Mouse (Mus musculus) gastrocnemius, adult 18-20 months (tissue): Measurements from ENCODE around the gene Ankrd28. TPM values are rescaled to one million over a fixed set of nuclear protein-coding genes. Genes with fewer than 3 reads are reported as not detected.

ENCODE experiments used
- DNase-seq: peaks from one replicate; pipeline ENCODE4 v3.0.0; 2021; ENCODE audit warnings: low spot score
- total RNA-seq, 2 experiments: library from RNA; stranded (reverse); gene quantifications; 2 replicates each; pipeline ENCODE4 v1.2.3; 2021

Gene Ankrd28
- total RNA-seq, 2 experiments from 2014 or later: 44.7 to 55.8 TPM

DNA sequence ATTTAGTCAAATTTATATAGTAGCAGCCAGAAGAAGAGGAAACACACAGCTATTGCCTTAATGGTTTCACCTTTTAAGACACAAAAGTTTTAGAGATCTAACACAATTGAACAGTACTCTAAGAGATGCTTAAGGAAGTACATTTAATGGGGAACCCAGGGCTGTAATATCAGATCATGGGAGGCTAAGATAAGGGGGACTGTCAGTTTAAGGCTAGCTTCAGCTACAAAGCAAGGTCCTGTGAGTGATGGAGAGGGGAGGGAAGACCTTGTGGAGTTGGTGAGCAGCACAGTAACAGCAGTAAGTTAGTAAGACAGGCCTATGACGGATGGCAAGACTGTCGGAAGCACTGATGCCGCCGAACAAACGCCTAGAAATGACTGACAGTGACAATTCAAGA is 113.1 kb downstream of the Ankrd28 start:
- DNase-seq: no peak

DNA sequence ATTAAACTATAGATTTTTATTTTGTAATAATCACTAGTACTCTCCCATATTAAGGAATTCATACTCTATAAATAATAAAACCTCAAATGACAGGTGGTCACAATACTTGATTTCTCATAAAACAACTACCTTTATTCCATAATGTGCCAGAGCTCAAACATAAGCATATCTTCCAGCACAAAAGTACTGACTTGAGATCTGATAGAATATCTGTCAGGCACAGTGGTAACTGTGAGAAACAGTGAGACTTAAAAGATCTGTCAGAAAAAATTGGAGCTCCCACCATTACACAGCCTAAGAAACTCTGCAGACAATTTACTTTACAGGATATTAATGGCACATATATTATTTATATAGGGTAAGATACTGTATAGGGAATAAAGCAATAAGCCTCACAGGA is 114.8 kb downstream of the Ankrd28 start:
- no peak for DNase-seq

DNA sequence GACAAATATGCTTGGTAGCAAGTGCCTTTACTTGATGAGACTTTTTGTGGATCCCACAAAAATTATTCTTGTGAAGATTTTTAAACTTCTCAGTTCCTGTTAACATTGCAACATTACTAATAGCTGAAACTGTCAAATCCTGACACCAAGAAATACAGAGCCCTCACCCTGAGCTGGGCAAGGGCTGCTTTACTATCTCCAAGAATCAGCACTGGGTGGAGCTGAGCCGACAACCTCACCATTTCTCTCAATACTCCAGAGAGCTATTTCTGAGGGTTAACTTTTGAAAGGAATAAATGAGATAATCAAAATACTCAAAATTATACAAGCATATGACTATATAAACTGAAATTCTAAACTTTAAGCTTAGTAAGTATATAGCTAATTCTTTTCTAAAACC is 121.1 kb downstream of the Ankrd28 start:
- no peak for DNase-seq

DNA sequence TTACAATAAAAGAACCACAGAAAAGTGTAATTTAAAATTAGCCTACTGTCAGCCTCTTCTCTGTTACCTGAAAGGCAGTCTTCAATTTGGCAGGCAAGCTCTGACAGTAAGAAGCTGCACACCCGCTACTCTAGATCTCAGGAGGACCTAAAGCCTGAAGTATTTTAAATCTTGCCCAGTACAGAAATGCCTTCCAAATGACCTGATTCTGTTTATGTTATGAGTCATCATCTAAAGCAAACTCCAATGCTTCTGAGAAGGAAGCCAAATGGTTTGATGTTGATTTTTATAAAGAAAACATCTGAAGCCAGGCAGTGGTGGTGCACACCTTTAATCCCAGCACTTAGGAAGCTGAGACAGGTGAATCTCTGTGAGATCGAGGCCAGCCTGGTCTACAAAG is 130.1 kb downstream of the Ankrd28 start:
- DNase-seq: no peak

DNA sequence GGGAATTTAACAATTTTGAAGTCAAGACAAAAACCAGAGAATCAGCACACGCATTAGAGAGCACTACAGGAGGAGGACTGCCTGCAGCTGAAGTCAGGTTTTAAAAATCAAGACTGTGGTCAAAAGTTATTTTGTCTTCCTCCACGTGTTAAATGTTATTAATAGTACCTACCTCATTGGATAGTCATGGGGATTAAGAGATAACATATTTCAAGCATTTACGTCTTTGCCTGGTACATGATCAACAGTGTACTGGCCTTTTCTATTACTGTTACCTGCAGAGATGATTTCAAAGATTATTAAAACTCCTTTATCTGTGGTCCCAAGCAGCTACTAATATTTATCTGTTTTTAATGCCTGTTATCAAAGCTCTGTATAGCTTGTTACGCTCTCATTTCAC is 132.7 kb downstream of the Ankrd28 start:
- DNase-seq: no peak

DNA sequence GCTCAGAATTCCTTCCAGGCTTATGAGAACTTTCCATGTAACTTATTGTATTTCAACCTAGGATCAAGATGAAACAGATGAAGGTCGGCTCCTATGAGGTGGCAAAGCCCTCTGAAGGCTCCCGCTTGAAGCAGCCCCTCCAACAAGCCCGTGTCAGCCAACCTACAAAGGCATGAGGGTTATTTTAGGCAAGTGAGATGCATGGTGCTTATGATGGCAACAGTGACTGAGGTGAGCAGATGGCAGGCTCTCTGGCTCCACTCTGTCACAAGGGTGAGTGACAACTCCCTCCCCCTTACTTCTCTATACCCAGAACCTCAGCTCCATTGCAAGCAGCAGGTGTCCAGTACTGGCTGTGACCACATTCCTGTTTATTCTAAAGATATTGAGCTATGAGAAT is 133.1 kb downstream of the Ankrd28 start:
- DNase-seq: peak; percentile 9

DNA sequence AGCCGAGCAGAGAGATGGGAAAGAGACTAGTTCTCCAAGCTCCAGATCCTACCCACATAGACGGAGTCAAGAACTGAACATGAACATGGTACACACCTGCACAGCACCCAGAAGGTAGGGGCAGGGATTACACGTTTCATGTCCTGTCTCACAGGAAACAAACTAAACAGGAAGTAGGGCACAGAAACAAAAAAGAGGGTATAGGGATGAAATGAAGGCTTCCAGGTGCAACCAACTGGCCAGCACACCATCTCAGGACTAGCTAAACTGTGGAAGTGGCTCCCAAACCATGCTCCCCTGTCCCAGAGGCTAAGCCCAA is 133.5 kb downstream of the Ankrd28 start:
- DNase-seq: no peak

DNA sequence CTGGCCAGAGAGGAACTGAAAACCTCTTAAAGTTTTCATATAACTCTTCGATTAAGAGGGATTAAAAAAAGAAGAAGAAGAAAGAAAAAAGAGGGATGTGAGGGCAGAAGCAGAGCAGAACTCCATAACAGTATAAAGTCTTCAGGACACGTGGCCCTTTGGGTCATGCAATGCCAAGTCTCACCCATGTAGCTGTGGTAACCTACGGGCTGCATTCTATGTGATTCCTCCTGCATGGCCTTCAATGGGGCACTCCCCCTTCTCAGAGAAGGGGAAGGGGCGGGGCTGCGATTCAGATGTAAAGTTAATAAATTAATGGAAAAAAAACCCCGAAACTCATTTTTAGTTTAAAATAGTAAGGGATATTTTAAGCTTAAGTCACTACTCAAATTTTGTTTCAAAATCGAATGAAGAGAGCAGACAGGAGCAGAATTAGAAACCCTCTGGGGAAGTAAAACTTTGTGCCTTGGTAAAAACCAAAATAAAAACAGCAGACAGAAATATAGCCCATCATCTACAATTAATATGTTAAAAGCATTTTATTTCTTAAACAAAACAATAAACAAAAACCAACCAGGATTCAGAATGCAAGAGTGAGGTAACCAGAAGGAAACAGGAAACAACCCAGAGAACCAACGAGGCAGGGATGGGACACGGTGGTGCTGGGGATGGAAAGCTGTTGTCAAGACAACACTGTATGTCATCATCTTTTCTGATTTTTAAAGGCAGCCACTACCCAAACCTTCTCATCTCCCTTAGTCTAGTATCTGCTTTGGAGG is 134.1 kb downstream of the Ankrd28 start:
- no peak for DNase-seq

DNA sequence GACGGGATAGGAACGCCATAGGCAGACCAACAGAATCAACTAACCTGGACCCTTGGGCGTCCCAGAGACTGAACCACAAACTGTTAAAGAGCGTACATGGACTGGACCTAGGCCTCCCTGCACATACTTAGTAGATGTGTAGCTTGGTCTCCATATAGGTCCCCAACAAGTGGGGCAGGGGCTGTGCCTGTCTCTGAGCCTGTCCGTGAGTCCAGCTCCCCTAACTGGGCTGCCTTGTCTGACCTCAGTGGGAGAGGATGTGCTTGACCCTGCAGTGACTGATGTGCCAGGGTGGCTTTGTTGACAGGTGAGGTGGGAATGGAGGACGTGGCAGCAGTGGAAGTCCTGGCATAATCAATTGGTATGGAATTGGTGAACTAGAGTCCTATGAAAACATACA is 137.9 kb downstream of the Ankrd28 start:
- no peak for DNase-seq

DNA sequence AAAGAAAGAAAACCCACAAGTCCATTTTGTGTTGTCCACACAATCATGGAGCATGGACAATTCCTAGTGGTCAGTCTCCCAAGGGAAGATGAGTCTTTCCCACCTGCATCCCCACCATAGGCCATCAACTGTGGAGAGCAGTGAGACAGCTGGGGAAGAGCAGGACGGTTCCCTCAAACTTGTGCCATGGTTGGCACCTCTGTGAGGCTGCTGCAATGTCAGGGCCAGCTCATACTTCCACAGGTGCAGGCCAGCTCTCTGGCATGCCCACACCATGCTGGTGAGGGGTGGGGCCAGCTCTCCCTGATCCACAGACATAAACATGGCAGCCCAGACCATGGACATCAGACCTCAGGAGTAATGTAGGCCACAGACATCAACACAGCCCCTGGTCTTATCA is 144.2 kb downstream of the Ankrd28 start:
- DNase-seq: no peak

DNA sequence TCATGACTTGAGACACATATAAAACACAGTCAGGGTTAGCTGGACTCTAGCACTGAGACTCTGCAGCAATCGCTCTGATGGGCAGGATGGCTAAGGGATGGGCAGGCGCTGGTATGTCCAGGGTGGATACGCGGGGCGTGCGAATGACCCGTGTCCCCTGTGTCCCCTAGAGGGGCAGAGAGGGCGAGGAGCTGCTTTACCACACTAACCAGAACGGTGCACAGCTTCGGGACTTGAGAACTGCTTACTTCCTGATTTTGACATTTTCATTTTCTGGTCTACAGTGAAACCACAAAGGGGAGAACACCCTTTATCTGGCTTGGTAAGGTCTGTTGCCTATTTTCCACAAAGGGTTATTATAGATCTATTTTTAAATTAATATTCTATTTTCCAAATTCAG is 144.8 kb downstream of the Ankrd28 start:
- DNase-seq: no peak

DNA sequence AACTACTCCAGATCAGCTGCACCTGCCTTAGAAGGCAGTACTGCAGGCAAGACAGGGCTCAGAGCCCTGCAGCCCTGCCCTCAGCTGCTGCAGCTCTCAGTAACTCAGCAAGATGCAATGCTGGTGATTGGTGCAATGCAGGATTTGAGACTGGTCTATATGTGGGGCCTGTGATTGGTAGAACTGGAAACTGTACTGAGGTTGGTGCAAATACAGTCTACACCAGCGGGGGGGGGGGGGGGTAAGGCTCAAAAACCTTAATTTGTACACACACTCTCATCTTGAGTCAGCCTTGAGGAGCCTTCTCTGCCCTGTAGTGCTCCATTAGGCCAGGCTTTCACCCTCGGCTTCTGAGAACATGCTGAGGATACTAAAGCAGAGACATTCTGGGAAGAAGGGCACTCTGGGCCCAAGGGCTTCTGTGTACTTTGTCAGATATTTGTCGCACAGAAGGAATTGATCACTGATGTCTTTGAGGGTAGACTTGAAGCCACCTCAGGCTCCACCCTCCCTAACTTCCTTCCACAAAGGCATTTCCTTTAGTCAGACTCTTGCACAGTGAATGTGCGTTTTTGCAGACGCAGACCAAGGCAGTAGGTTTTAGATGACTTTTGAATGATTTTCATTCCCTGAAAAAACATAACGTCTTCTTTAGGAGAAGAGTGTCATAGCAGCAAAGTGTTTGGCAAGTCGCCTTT is 146.0 kb downstream of the Ankrd28 start:
- DNase-seq: no peak

DNA sequence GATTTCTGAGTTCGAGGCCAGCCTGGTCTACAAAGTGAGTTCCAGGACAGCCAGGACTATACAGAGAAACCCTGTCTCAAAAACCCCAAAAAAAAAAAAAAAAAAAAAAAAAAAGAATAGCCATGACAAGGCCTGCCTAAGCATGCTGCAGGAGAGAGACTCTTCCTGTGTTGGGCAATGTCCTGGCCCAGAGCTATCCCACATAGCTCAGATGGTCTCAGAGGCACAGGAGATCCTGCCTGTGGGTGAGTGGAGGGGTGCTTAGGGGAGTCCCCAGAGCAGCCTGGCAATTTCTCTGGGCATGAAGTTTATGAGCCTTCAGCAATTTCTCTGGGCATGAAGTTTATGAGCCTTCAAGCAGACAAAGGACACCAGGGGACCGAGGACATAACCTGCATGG is 146.8 kb downstream of the Ankrd28 start:
- DNase-seq: no peak

DNA sequence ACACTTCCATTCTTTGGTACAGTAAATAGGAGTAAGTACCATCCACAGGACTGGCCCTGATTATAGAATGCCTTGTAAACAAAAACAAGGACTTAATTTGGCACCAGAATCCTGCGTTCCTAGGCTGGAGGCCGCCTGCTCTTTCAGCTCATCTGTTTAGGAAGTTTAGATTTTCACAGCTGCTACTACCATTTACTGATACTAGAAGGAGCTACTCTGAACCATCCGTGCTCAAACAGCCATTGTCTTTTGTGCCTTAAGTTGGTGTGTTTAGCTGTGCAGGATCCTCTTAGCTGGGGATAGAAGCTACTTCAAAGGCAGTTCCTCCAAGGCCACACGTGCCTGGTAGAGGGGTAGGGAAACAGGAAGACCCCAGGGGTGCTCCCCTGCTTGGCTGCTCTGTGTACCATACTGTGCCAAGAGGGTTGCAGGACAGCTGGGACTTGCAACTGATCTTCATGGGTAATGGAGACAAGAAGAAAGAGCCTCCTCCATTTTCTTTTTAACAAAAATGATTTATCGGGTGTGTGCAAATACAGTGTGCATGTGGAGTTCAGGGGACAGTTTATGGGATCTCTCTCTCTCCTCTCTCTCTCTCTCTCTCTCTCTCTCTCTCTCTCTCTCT is 148.4 kb downstream of the Ankrd28 start:
- no peak for DNase-seq

DNA sequence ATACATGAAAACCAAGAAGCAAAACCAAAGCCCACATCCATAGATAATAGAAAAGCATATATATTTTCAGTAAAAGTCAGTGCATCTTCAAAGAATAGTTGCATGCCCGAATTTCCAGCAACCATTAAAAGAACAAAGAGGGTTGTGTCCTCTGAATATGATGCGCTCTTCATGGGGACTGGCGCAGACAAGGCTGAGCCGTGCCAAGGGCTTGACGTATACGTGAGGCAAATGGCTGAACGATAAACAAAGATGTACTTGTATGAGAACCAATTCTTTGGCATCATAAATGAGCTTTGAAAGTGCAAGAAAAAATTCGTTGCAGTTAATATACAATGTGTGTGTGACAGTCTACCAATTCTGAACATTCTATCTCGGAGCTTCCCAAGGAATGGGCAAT is 149.2 kb downstream of the Ankrd28 start:
- no peak for DNase-seq

DNA sequence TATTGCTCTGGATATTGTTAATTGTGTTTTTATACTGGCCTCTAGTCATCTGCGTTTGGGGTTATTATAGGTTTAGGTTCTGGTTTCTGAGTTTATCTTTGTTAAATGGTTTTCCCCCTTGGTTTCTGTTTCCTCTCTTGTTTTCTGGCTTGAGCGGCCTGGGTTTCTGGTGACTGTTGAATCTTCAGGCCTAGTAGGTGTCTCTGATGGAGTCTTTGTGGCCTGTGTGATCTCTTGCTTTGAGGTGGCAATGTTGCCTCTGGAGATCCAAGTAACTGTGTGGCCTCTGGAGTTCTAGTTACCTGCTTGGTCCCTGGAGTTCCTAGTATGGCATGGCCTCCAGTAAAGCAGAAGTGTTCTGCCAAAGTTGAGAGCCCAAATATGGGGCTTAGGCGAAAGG is 149.8 kb downstream of the Ankrd28 start:
- no peak for DNase-seq

DNA sequence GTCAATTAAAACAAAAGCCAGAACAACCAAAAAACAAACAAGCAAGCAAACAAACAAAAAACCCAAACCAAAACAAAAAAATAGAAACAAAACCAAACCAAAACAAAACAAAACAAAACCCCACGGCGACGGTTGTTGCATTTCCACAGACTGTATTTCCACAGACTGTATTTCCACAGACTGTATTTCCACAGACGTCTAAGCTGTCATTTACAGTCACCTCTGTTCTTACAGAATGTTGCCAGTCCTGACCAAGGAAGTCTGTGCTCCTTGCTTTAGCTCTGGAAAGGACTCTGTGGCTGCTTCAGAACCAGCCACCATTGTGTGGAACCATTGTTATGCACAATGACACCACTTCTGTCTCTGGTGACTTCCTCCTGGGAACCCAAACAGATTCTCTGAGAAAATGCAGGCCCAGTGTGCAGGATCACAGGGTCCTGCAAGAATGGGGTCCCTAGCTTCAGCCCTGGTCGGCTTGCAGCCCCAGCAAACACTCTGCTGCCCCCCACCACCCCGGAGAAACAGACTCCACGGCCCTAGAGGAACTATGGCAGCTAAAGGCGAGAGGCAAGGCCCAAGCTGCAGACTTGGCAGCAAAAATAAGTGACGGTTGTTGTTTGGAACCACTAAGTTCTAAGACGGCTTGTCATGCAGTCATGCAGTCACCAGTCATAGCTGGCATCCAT is 158.7 kb downstream of the Ankrd28 start:
- no peak for DNase-seq

DNA sequence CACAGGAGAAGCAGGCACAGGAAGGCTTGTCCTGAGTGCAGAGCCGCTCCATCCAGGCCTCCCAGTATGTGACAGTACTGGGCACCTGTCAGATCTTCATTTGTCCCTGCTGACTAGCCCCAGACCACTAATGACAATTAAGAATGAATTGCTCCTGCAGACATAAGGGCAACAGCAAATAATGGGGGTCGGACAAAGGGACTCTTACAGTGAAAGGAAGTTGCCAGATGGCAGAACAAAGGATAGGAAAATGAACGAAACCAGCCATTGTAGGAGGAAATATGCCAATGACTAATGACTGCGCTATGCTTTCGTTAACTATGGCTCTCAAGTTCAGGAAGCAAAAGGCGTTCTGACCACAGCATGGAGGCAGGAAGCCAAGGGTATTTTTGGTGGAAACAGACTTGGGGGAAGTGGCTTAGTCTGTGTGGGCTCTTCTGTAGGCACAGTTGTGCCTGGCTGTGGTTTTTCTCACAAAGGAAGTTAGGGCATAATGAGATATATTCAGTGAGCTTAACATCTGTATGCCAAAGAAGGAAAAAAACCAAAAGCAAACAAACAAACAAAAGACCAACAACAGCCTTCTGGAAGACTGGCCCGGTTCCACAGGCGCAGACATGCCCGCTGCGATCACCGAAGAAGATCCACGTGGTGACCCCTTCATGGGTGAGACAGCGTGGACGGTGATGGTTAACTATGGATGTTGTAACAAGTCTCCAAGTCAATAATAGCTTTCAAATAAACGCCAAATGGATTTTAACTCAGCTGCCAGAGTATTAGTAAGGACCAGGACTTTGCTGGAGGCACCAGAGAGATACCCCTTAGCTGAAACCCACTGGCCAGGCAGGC is 160.6 kb downstream of the Ankrd28 start:
- no peak for DNase-seq

DNA sequence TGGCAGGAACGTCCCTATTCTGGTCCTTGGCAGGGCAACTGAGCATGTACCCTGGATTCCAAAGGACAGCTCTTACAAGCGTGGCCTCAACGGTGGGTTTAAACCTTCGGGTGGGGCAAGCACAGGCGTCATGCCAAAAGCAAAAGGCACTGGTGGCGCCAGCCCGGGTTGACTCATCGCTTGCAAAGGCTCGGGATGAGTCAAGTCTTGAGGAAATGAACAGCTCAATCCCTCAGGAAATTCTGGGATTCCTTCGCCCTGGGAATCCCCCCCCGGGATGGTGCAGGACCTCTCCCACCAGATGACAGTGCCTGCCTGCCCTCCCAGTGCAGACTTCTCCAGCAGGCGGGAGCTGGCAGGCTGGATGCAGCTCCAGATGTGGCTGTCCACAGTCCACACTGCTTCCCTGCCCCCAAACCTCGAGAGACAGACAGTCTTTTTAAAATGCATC is 161.3 kb downstream of the Ankrd28 start:
- DNase-seq: peak; percentile 83

DNA sequence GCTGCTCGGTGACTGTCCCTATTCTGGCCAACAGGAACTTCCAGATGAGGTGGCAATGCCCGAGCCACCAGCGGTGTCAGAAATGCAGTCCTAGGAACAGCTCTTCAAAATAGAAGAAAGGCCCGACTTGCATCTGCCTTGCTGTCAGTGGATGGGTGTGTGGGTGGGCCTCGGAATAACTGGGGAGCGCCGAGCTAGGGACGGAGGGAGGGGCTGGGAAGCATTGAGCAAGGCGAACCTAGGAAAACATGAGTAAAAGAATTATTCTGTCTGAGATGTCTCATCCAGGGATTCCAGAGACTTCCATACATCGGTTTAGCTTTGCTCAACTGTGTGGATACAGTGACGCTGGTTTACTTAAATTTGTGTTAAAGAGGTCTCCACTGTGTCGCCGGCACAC is 162.1 kb downstream of the Ankrd28 start:
- no peak for DNase-seq

DNA sequence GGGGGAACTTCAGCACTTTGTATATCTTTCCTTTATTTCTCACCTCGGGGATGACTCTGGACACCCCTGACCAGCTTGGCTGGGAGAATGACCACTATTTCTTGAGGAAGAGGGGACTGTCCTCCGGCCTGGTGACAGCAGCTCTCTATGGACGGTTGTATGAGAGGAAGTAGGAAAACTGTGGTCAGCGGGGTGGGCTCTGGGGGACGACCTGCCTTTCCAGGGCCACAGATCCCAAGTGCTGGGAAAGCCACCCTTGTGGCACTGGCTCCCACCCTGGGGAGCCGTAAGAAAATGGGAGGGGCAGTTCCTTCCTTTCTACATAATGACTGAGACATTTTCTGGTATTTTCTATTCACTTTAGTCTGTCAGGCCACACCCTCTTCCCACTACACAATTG is 162.7 kb downstream of the Ankrd28 start:
- no peak for DNase-seq
